Mouse (Mus musculus) lung, embryonic 15.5 days (tissue): ENCODE measurements around the gene Dusp14. TPM values are rescaled to one million over a fixed set of nuclear protein-coding genes. Genes with fewer than 3 reads are reported as not detected.
A peak's percentile ranks its signal among the peaks of the same experiment; 100 is the strongest.

Experiments
- ATAC-seq: fragments of 200-750 bp; cut with Nextera tagmentation; 2 replicates; pipeline ENCODE4 v1.8.0; 2017; ENCODE audit warnings: moderate number of reproducible peaks, borderline replicate concordance; ENCODE audit not compliant: low FRiP score, low TSS enrichment; ENCODE audit errors: extremely low read depth
- H3K27ac ChIP-seq: fragments of 300-500 bp; sonication (generic); 2 replicates; pipeline ENCODE4 v1.5.1; 2015; ENCODE audit warnings: moderate library complexity, mild to moderate bottlenecking, inconsistent platforms
- H3K27me3 ChIP-seq: fragments of 300-500 bp; sonication (generic); 2 replicates; pipeline ENCODE4 v1.6.1; 2015; ENCODE audit warnings: inconsistent platforms
- H3K36me3 ChIP-seq: fragments of 300-500 bp; sonication (generic); 2 replicates; pipeline ENCODE4 v1.6.1; 2015; ENCODE audit warnings: inconsistent platforms
- H3K4me1 ChIP-seq: fragments of 300-500 bp; sonication (generic); 2 replicates; pipeline ENCODE4 v1.6.1; 2015; ENCODE audit warnings: inconsistent platforms
- H3K4me2 ChIP-seq: fragments of 300-500 bp; sonication (generic); 2 replicates; pipeline ENCODE4 v1.6.1; 2015; ENCODE audit warnings: inconsistent platforms, mild to moderate bottlenecking, moderate library complexity
- H3K4me3 ChIP-seq: fragments of 300-500 bp; sonication (generic); 2 replicates; pipeline ENCODE4 v1.5.1; 2015; ENCODE audit warnings: mild to moderate bottlenecking, inconsistent platforms
- H3K9ac ChIP-seq: fragments of 300-500 bp; sonication (generic); 2 replicates; pipeline ENCODE4 v1.6.1; 2015; ENCODE audit warnings: inconsistent platforms
- H3K9me3 ChIP-seq: fragments of 300-500 bp; sonication (generic); 2 replicates; pipeline ENCODE4 v1.6.1; 2016; ENCODE audit warnings: inconsistent platforms
- WGBS: fragments of 180-500 bp; shearing (Covaris S2); methylation state at CpG from one replicate; pipeline ENCODE4 v1.1.7; 2015; 5-methylcytosine and 5-hydroxymethylcytosine counted together
- polyA plus RNA-seq: library from polyadenylated mRNA; unstranded; fragments of >200 nt; fragmentation: Nextera tagmentation; extraction: Ambion mirVana; gene quantifications from 2 replicates; pipeline ENCODE4 v1.2.1, GENCODE M21; 2015

Gene Dusp14
- polyA plus RNA-seq: 20.7 and 24.3 TPM in 2 replicates

GRCm38 (mm10) chr11:84069034-84069370, at the start of gene Dusp14:
Gene Dusp14, minus strand, starts transcription at chr11:84069261.
- H3K27me3 ChIP-seq: peaks cover 32% of the 10 kb centered on the region
- 12% methylated on average over 11 of the region's 11 CpGs for WGBS
- no peaks in the 10 kb centered on the region for H3K36me3 ChIP-seq
- H3K4me3 ChIP-seq: peak within 1 kb of the TSS; percentile 59
- peaks cover 45% of the 10 kb centered on the region for H3K4me1 ChIP-seq
- peak within 1 kb of the TSS; percentile 74 for H3K27ac ChIP-seq
- peak within 1 kb of the TSS; percentile 89 for H3K4me2 ChIP-seq
- no peak for ATAC-seq
- H3K9me3 ChIP-seq: no peaks in the 10 kb centered on the region
- H3K9ac ChIP-seq: peak within 1 kb of the TSS; percentile 62

- Histone ChIP-seq H3K4me1 (0 out of 2 replicates have a peak, but pooled peaks cover 6% of the 10 kb centered on the region), H3K4me3 (no peak overlapping the region), H3K4me2 (no peak overlapping the region), H3K9me3 (no peaks in the 10 kb centered on the region), H3K27me3 (no peaks in the 10 kb centered on the region), H3K36me3 (peaks cover 53% of the 10 kb centered on the region), H3K27ac (no peak overlapping the region), H3K9ac (no peak overlapping the region)
- ATAC-seq: no peak
- WGBS: 86% methylated on average over 4 of the region's 4 CpGs
These were observed 48.4 kb upstream of the Dusp14 start for GRCm38 (mm10) chr11:84117431-84117830.

DNA sequence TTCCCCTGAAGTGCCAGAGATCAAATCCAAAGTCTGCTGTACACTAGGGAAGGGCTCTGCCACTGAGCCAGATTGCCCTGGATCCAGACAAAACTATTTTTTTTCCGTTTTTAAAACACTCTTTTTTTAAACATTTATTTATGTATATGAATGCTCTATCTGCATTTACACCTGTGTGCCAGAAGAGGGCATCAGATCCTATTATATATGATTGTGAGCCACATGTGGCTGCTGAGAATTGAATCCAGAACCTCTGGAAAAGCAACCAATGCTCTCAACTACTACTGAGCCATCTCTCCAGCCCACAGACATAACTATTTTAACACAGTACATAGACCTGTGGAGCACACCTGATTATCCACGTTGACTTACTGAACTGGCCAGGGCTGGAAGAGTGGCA, 47.2 kb upstream of the Dusp14 start:
- 0 out of 2 replicates have a peak, but pooled peaks cover 6% of the 10 kb centered on the region for H3K4me1 ChIP-seq
- H3K27ac ChIP-seq: no peak overlapping the region
- WGBS: 59% methylated on average over 2 of the region's 2 CpGs
- H3K36me3 ChIP-seq: peaks cover 53% of the 10 kb centered on the region
- no peak overlapping the region for H3K4me3 ChIP-seq
- ATAC-seq: no peak
- H3K9ac ChIP-seq: no peak overlapping the region
- no peak overlapping the region for H3K4me2 ChIP-seq
- no peaks in the 10 kb centered on the region for H3K27me3 ChIP-seq
- no peaks in the 10 kb centered on the region for H3K9me3 ChIP-seq

DNA sequence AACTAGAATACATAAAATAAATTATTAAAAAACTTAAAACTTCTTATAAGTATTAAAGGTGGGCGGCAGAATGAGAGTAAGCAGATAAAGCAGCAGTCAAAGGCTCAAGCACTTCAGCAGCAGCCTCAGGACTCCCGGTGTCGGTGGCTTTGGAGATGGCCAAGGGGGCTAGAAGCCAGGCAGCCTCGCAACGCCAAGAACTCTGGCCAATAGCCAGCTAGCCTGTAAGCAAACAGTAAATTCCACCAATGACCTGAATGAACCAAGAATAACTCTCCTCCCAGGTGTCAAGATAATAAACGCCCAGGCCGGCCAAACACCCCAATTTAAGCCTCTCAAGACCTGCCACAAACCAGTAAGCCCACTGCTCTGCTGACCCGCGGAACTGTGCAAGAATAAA, 46.6 kb upstream of the Dusp14 start:
- WGBS: 63% methylated on average over 9 of the region's 9 CpGs
- Histone ChIP-seq H3K36me3 (peaks cover 50% of the 10 kb centered on the region), H3K27ac (no peak overlapping the region)

GRCm38 (mm10) chr11:84113623-84114022, 44.6 kb upstream of the Dusp14 start:
- Histone ChIP-seq H3K27ac (no peak overlapping the region), H3K27me3 (no peaks in the 10 kb centered on the region), H3K36me3 (peaks cover 50% of the 10 kb centered on the region), H3K4me1 (no peaks in the 10 kb centered on the region), H3K9ac (no peak overlapping the region), H3K4me3 (no peak overlapping the region), H3K9me3 (no peaks in the 10 kb centered on the region), H3K4me2 (no peak overlapping the region)
- 88% methylated on average over 5 of the region's 5 CpGs for WGBS
- ATAC-seq: no peak

More for the DNA sequence above, 46.6 kb upstream of the Dusp14 start:
- H3K9ac ChIP-seq: no peak overlapping the region
- H3K4me1 ChIP-seq: no peaks in the 10 kb centered on the region
- no peak overlapping the region for H3K4me2 ChIP-seq
- H3K27me3 ChIP-seq: no peaks in the 10 kb centered on the region
- no peak for ATAC-seq
- H3K9me3 ChIP-seq: no peaks in the 10 kb centered on the region
- H3K4me3 ChIP-seq: no peak overlapping the region

DNA sequence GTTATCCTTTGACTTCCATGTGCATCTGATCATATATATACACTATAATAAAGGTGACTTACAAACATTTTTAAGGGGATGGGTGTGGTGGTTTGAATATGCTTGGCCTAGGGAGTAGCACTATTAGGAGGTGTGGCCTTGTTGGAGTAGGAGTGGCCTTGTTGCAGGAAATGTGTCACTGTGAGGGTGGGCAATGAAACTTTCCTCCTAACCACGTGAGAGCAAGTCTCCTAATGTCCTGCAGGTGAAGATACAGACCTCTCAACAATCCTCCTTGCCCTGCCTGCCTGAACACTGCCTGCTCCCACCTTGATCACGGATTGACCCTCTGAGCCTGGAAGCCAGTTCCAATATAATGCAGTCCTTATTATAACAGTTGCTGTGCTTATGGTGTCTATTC, 38.1 kb upstream of the Dusp14 start:
- no peak overlapping the region for H3K4me2 ChIP-seq

GRCm38 (mm10) chr11:84104036-84104435, 35.0 kb upstream of the Dusp14 start:
- Histone ChIP-seq H3K36me3 (peaks cover 80% of the 10 kb centered on the region), H3K9me3 (no peaks in the 10 kb centered on the region), H3K9ac (no peak overlapping the region), H3K4me2 (no peak overlapping the region), H3K27me3 (no peaks in the 10 kb centered on the region), H3K27ac (no peak overlapping the region), H3K4me1 (0 out of 2 replicates have a peak, but pooled peaks cover 4% of the 10 kb centered on the region), H3K4me3 (no peak overlapping the region)
- 92% methylated on average over 6 of the region's 6 CpGs for WGBS
- ATAC-seq: no peak

More for the DNA sequence above, 38.1 kb upstream of the Dusp14 start:
- no peaks in the 10 kb centered on the region for H3K27me3 ChIP-seq
- no peak for ATAC-seq
- H3K27ac ChIP-seq: no peak overlapping the region
- H3K36me3 ChIP-seq: peaks cover 80% of the 10 kb centered on the region
- H3K9ac ChIP-seq: no peak overlapping the region
- no peaks in the 10 kb centered on the region for H3K9me3 ChIP-seq
- WGBS: 60% methylated on average over 2 of the region's 2 CpGs
- no peak overlapping the region for H3K4me3 ChIP-seq
- H3K4me1 ChIP-seq: no peaks in the 10 kb centered on the region

DNA sequence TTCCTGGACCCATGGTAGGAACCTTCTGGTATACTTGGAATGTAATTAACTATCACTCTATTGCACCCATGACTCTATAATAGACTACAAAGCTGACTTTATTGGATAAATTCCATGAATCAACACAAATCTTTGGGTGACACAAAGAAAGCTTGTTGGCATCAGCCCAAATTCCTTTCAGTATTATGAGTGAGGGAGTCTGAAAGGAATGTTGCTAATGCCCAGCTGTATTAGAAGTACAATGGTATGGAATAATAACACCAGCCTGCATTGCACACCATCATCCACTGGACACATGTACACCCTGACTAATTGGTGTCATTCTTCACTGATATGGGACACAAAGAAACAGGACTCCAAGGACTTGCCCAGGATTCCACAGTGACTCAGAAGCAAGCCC, 32.1 kb upstream of the Dusp14 start:
- no peak for ATAC-seq
- Histone ChIP-seq H3K4me1 (0 out of 2 replicates have a peak, but pooled peaks cover 4% of the 10 kb centered on the region), H3K4me3 (no peak overlapping the region), H3K9ac (no peak overlapping the region), H3K4me2 (no peak overlapping the region), H3K9me3 (no peaks in the 10 kb centered on the region), H3K36me3 (peaks cover 62% of the 10 kb centered on the region), H3K27ac (no peak overlapping the region), H3K27me3 (no peaks in the 10 kb centered on the region)

GRCm38 (mm10) chr11:84097251-84097998, 28.4 kb upstream of the Dusp14 start:
- peaks cover 36% of the 10 kb centered on the region for H3K36me3 ChIP-seq
- no peaks in the 10 kb centered on the region for H3K27me3 ChIP-seq
- 70% methylated on average over 5 of the region's 5 CpGs for WGBS
- no peak overlapping the region for H3K9ac ChIP-seq
- no peak for ATAC-seq
- no peak overlapping the region for H3K27ac ChIP-seq
- no peak overlapping the region for H3K4me2 ChIP-seq
- H3K4me1 ChIP-seq: 0 out of 2 replicates have a peak, but pooled peaks cover 4% of the 10 kb centered on the region
- no peaks in the 10 kb centered on the region for H3K9me3 ChIP-seq
- no peak overlapping the region for H3K4me3 ChIP-seq

DNA sequence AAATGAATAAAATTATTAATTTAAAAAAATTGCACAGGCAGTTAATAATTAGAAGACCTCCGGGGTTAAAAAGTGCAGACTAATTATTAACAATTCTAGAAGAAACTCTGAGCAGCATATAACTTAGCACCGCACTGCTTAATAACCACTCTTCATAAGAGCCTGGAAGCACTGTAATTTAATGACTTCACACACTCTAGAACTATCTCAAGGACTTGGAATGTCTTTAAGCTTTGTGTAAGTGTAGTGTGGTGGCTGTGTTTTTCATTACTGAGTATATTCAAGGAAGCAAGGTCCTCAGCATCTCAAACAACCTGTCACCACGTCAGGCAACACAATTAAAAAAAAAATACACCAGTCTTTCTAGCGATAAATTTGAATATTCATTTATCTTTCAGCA, 26.0 kb upstream of the Dusp14 start:
- H3K4me2 ChIP-seq: no peak overlapping the region
- WGBS: 60% methylated on average over 4 of the region's 4 CpGs
- no peaks in the 10 kb centered on the region for H3K27me3 ChIP-seq
- no peak overlapping the region for H3K4me3 ChIP-seq
- H3K4me1 ChIP-seq: no peaks in the 10 kb centered on the region
- H3K27ac ChIP-seq: no peak overlapping the region
- no peak for ATAC-seq
- H3K9ac ChIP-seq: no peak overlapping the region
- H3K9me3 ChIP-seq: no peaks in the 10 kb centered on the region
- H3K36me3 ChIP-seq: peaks cover 38% of the 10 kb centered on the region

DNA sequence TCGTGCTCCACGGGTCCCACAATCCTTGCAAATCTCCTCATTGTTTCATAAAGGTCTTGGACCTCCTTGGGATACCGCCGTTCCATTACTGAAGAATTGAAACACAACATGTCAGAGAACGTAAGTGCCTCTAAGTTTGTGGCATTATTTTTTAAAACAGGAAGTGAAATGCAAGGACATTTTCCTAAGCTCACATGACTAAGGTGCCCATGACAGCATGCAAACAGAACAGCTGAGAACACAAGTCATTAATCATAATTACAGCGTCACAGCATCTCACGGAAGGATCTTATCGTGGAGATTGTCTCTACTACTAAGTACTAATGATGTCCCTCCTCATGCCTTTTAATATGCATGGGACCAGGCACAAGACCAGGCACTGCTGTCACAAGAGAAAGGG, 21.5 kb upstream of the Dusp14 start:
- H3K9me3 ChIP-seq: no peaks in the 10 kb centered on the region
- no peak overlapping the region for H3K4me2 ChIP-seq
- WGBS: 84% methylated on average over 8 of the region's 8 CpGs
- no peak overlapping the region for H3K27ac ChIP-seq
- H3K4me3 ChIP-seq: no peak overlapping the region
- peaks cover 38% of the 10 kb centered on the region for H3K36me3 ChIP-seq
- H3K27me3 ChIP-seq: no peaks in the 10 kb centered on the region
- H3K4me1 ChIP-seq: no peaks in the 10 kb centered on the region
- ATAC-seq: no peak
- no peak overlapping the region for H3K9ac ChIP-seq

DNA sequence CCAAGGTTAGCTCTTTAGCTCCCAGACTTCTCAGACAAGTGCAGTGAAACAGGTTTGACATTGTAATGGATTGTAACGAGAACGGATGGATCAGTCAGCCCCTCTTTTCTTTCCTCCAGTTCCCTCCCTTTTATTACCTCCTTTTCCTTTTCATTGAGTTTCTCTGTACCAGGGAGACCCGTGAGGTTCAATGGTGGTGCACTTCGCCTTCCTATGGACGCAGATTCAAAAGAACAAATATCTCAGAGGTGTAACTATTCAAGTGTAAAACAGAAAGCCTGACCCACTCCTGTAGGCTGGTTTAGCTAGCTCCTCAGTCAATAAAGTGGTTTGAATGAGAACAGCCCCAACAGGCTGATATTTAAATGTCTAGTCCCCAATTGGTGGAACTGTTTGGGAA, 12.8 kb upstream of the Dusp14 start:
- no peak overlapping the region for H3K4me3 ChIP-seq
- ATAC-seq: no peak
- no peak overlapping the region for H3K4me2 ChIP-seq
- no peak overlapping the region for H3K9ac ChIP-seq
- H3K4me1 ChIP-seq: peaks cover 16% of the 10 kb centered on the region
- 95% methylated on average over 5 of the region's 5 CpGs for WGBS
- no peak overlapping the region for H3K27ac ChIP-seq
- H3K27me3 ChIP-seq: no peaks in the 10 kb centered on the region
- no peaks in the 10 kb centered on the region for H3K9me3 ChIP-seq
- H3K36me3 ChIP-seq: peaks cover 15% of the 10 kb centered on the region; the same call in 1 of the 2 replicates
